Mouse (Mus musculus) E14TG2a.4 (cell line): ENCODE results near the gene Dlec1.

Experiments
- CTCF ChIP-seq: conservative IDR thresholded peaks from 2 replicates; pipeline ENCODE4 v1.5.1; 2014; ENCODE audit warnings: low read length
- POU5F1 ChIP-seq: IDR thresholded peaks from 2 replicates; pipeline ENCODE4 v1.6.1; 2014; ENCODE audit warnings: low read length, borderline replicate concordance

- TF ChIP-seq CTCF (no peak; the same call in 1 of the 2 replicates), POU5F1 (no peak)
Observed at GRCm38 (mm10) chr9:119128436-119129181, 26.3 kb downstream of the Dlec1 start.
